Mouse (Mus musculus) small intestine, adult 2 months (tissue): ENCODE measurements at regions not wholly inside any gene's neighbourhood (a gene's known extent, or its start where the extent isn't known, plus 50 kb on each side); places are given as distances from the start of the nearest gene placed in this dataset.

ENCODE experiments used
- CTCF ChIP-seq: fragments of 200-500 bp; IDR thresholded peaks from 2 replicates; pipeline ENCODE4 v1.5.1; 2012; ENCODE audit warnings: low read depth, mild to moderate bottlenecking, control low read depth, inconsistent platforms, low read length, moderate library complexity, mixed read lengths; ENCODE audit not compliant: insufficient replicate concordance, insufficient read length; ENCODE audit errors: extremely low read depth
- POLR2A ChIP-seq: fragments of 200-500 bp; IDR thresholded peaks from 2 replicates; pipeline ENCODE4 v1.6.1; 2012; ENCODE audit warnings: low read depth, mild to moderate bottlenecking, control low read depth, inconsistent platforms, low read length, moderate library complexity

DNA sequence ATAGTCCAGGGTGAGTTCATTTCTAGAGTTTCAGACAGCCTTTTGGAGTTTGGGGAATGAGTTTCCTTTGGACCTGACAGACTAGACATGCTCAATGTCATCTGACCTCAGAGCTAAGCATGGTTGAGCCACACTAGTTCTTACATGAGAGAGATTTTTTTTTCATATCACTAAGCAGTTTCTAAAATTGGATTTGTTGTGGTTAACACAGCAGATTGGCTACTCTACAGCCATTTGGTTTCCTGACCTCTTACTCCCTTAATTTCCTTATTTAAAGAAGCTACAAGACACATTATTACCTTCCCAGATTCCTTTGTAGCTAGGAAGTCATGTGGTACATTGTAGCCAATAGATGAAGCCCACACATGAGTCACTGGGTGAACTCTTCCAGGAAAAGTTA lies 98.5 kb upstream of the Prr23a1 start:
- TF ChIP-seq CTCF, result no peak
- no peak for TF ChIP-seq POLR2A
